Comparison of ENCODE assay signal across 24 mouse cellular contexts in the genomic region with DNA sequence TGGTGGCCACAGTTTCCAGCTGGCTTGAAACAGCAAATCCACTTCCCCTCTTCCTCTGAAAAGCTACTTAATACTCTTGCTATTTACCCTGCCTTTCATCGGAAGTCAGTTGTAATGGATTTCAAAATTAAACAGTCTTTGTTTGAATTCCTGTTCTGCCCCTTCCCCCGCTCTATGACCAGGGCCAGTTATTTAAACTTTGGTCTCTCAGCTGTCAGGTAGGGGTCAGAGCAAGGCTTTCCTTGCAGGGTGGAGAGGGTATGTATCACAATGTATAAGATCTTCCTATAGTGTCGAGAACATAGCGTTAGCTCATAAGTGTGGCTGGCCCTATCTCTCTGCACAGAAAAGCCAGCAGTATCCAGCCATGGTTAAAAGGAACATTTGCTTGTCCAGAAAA.
DNase-seq lines count a peak whose midpoint lies in the region; ATAC-seq and TF ChIP-seq lines count a peak whose summit lies in the region.
"Had no signal": no experiment of that assay in that cellular context is flagged by ENCODE, and none has a peak within 500 bp of the region (broad histone marks: within the 10 kb centered on the region; RNA-seq: fewer than 3 reads in every experiment).

No protein-coding gene starts in this region.

- H3K4me1 ChIP-seq in kidney, adult 2 months (ENCODE audit: control insufficient read depth, insufficient read depth, low read length) = peaks cover 11% of the 10 kb centered on the region; the same call in 1 of the 2 replicates
- peaks cover 25% of the 10 kb centered on the region for H3K4me1 ChIP-seq in midbrain, embryonic 10.5 days
- H3K4me1 ChIP-seq in midbrain, embryonic 16.5 days (ENCODE audit: control insufficient read depth, insufficient read depth, low read length) = peaks cover 5% of the 10 kb centered on the region
- no peaks in the 10 kb centered on the region for H3K4me1 ChIP-seq in liver, embryonic 15.5 days (replicated peaks)
- H3K4me1 ChIP-seq in stomach, postnatal 0 days (replicated peaks; ENCODE audit: control insufficient read depth, insufficient read depth) = peaks cover 4% of the 10 kb centered on the region; the same call in 1 of the 2 replicates

- H3K27ac ChIP-seq in kidney, adult 2 months (ENCODE audit: insufficient read depth, low read depth, low read length) = peak overlapping the region; percentile 35; the same call in 1 of the 2 replicates
- 0 out of 2 replicates have a peak overlapping the region, but pooled peaks have one; percentile 25 for H3K27ac ChIP-seq in midbrain, embryonic 10.5 days (replicated peaks)
- no peak overlapping the region for H3K27ac ChIP-seq in midbrain, embryonic 16.5 days (ENCODE audit: low read length)
- peak overlapping the region; percentile 80 for H3K27ac ChIP-seq in liver, embryonic 15.5 days (replicated peaks)
- H3K27ac ChIP-seq in stomach, postnatal 0 days (replicated peaks) = peak overlapping the region; percentile 53; the same call in 1 of the 2 replicates
- H3K27ac ChIP-seq: embryonic facial prominence, embryonic 15.5 days; gastrocnemius, adult 2 months; hindbrain, embryonic 15.5 days; kidney, postnatal 0 days; neural tube, embryonic 15.5 days had no signal

- no peak for TF ChIP-seq CTCF in kidney, adult 2 months (conservative IDR thresholded peaks at IDR 0.05; ENCODE audit: insufficient read depth, insufficient read length, low read depth, low read length)
- peak; percentile 39; the same call in 1 of the 2 replicates for TF ChIP-seq CTCF in stomach, postnatal 0 days (IDR thresholded peaks at IDR 0.05; ENCODE audit: low read depth)

- DNase-seq in kidney, adult 2 months = no peak
- no peak for DNase-seq in kidney, adult 9 months
- no peak for DNase-seq in midbrain, embryonic 10.5 days (ENCODE audit: low spot score)
- DNase-seq in stomach, postnatal 0 days (ENCODE audit: low spot score) = no peak
- no peak for DNase-seq in kidney, adult 18-20 months
- no peak for DNase-seq in cerebellum, postnatal 14 days
- DNase-seq: adrenal gland, postnatal 36 days; cerebellum, adult 11 months; cerebellum, postnatal 10 days; gastrocnemius, adult 2 months; lung, postnatal 14 days; right cerebral cortex, adult 18-20 months; right cerebral cortex, postnatal 4 days; thymus, adult 2 months; thymus, postnatal 4 days had no signal

- H3K4me3 ChIP-seq in kidney, adult 2 months (ENCODE audit: insufficient read depth, low read depth, low read length) = no peak overlapping the region
- H3K4me3 ChIP-seq in midbrain, embryonic 10.5 days = no peak overlapping the region
- no peak overlapping the region for H3K4me3 ChIP-seq in midbrain, embryonic 16.5 days (ENCODE audit: low read depth, low read length)
- H3K4me3 ChIP-seq in liver, embryonic 15.5 days (replicated peaks) = no peak overlapping the region
- no peak overlapping the region for H3K4me3 ChIP-seq in stomach, postnatal 0 days (ENCODE audit: low read depth, low read length)
- H3K4me3 ChIP-seq: embryonic facial prominence, embryonic 15.5 days; gastrocnemius, adult 2 months; hindbrain, embryonic 15.5 days; neural tube, embryonic 15.5 days had no signal

- H3K9ac ChIP-seq in midbrain, embryonic 16.5 days (ENCODE audit: low read depth, low read length) = no peak overlapping the region
- no peak overlapping the region for H3K9ac ChIP-seq in liver, embryonic 15.5 days
- H3K9ac ChIP-seq in stomach, postnatal 0 days (ENCODE audit: low read length) = no peak overlapping the region
- H3K9ac ChIP-seq: embryonic facial prominence, embryonic 15.5 days; hindbrain, embryonic 15.5 days; neural tube, embryonic 15.5 days had no signal

- TF ChIP-seq POLR2A in kidney, adult 2 months (IDR thresholded peaks at IDR 0.05; ENCODE audit: low read depth, low read length) = no peak

- H3K9me3 ChIP-seq in midbrain, embryonic 10.5 days (replicated peaks) = no peaks in the 10 kb centered on the region
- no peaks in the 10 kb centered on the region for H3K9me3 ChIP-seq in midbrain, embryonic 16.5 days (replicated peaks; ENCODE audit: control insufficient read depth, low read length, poor library complexity, severe bottlenecking)
- H3K9me3 ChIP-seq in liver, embryonic 15.5 days (replicated peaks) = no peaks in the 10 kb centered on the region
- H3K9me3 ChIP-seq in stomach, postnatal 0 days (ENCODE audit: control insufficient read depth, low read length) = no peaks in the 10 kb centered on the region
- H3K9me3 ChIP-seq: embryonic facial prominence, embryonic 15.5 days; hindbrain, embryonic 15.5 days; neural tube, embryonic 15.5 days had no signal

- no peak for ATAC-seq in midbrain, embryonic 16.5 days
- peak; percentile 67 for ATAC-seq in liver, embryonic 15.5 days (ENCODE audit: insufficient read depth)
- 0 out of 2 replicates have a peak, but pooled peaks have one; percentile 6 for ATAC-seq in stomach, postnatal 0 days (ENCODE audit: low FRiP score, low TSS enrichment)
- ATAC-seq: CD4-positive, CD25-positive, alpha-beta regulatory T cell, adult 4 months; forebrain, embryonic 14.5 days had no signal

- H3K27me3 ChIP-seq in kidney, adult 2 months (replicated peaks; ENCODE audit: control insufficient read depth, insufficient read depth, low read length) = no peaks in the 10 kb centered on the region
- no peaks in the 10 kb centered on the region for H3K27me3 ChIP-seq in midbrain, embryonic 10.5 days (ENCODE audit: low read depth, poor library complexity, severe bottlenecking)
- H3K27me3 ChIP-seq in midbrain, embryonic 16.5 days (ENCODE audit: control insufficient read depth, insufficient read depth, low read depth, low read length) = no peaks in the 10 kb centered on the region
- no peaks in the 10 kb centered on the region for H3K27me3 ChIP-seq in liver, embryonic 15.5 days
- no peaks in the 10 kb centered on the region for H3K27me3 ChIP-seq in stomach, postnatal 0 days (ENCODE audit: control insufficient read depth, insufficient read depth, low read length)
- H3K27me3 ChIP-seq: hindbrain, embryonic 15.5 days; neural tube, embryonic 15.5 days had no signal

- WGBS in kidney, adult 2 months = 67% methylated on average over 4 of the region's 4 CpGs
- 81% methylated on average over 4 of the region's 4 CpGs for WGBS in midbrain, embryonic 10.5 days
- WGBS in midbrain, embryonic 16.5 days = 78% methylated on average over 4 of the region's 4 CpGs
- 60% methylated on average over 4 of the region's 4 CpGs for whole genome bisulfite sequencing in liver, embryonic 15.5 days (ENCODE audit: insufficient replicate concordance)
- 29% methylated on average over 4 of the region's 4 CpGs for WGBS in stomach, postnatal 0 days

- no peak overlapping the region for H3K4me2 ChIP-seq in midbrain, embryonic 16.5 days (ENCODE audit: low read length)
- no peak overlapping the region for H3K4me2 ChIP-seq in liver, embryonic 15.5 days
- H3K4me2 ChIP-seq in stomach, postnatal 0 days (replicated peaks; ENCODE audit: low read depth) = no peak overlapping the region
- H3K4me2 ChIP-seq: embryonic facial prominence, embryonic 15.5 days; heart, embryonic 11.5 days; hindbrain, embryonic 15.5 days; neural tube, embryonic 15.5 days had no signal

- no peak for TF ChIP-seq EP300 in stomach, postnatal 0 days (optimal IDR thresholded peaks at IDR 0.05)

- no peaks in the 10 kb centered on the region for H3K36me3 ChIP-seq in kidney, adult 2 months (ENCODE audit: control insufficient read depth, insufficient read depth, low read length)
- H3K36me3 ChIP-seq in midbrain, embryonic 10.5 days = 0 out of 2 replicates have a peak, but pooled peaks cover 7% of the 10 kb centered on the region
- no peaks in the 10 kb centered on the region for H3K36me3 ChIP-seq in midbrain, embryonic 16.5 days (ENCODE audit: control insufficient read depth, insufficient read depth, low read length)
- H3K36me3 ChIP-seq in liver, embryonic 15.5 days (replicated peaks) = no peaks in the 10 kb centered on the region
- H3K36me3 ChIP-seq in stomach, postnatal 0 days (ENCODE audit: control insufficient read depth, insufficient read depth, low read length) = no peaks in the 10 kb centered on the region
- H3K36me3 ChIP-seq: embryonic facial prominence, embryonic 15.5 days; hindbrain, embryonic 15.5 days; neural tube, embryonic 15.5 days had no signal
